Mouse (Mus musculus) kidney, adult 18-20 months (tissue): Measurements from ENCODE around the gene Gpn2.

Experiments
- DNase-seq: peaks from one replicate; pipeline ENCODE4 v3.0.0; 2021

The Gpn2 gene

DNA sequence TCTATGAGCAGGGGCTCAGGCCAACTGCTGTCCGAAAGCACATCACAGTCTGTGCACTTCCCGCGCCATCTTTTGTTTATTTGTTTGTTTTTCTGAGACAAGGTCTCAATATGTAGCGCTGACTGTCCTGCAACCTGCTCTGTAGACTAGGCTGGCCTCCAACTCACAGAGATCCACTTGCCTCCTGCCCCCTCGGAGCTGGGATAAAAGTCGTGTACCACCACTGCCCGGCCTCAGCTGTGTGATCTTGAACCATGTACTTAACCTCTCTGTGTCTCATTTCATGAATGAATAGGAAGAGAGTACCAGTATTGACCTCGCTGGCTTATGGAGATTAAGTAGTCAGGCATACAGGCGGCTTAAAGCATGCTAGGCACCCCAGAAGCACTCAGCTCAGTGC is 42.5 kb downstream of the Gpn2 start:
- no peak for DNase-seq

DNA sequence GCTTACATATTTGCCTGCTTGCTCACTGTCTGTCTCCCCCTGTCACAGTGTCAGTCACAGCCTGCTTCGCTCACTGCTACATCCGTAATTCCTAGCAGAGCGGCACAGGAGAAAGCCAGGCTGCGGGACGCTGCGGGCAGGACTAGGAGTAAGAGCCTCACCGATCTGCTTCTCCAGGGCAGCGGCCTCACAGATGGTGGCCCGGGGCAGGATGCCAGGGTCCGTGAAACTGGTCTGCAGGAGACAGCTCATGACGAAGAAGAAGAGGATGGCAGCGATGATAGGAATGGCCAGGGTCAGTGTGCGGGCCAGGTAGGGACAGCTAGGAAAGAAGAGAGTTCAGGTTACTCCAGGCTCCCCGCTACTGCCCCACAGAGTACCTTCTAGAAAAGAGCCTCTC is 42.9 kb downstream of the Gpn2 start:
- no peak for DNase-seq

DNA sequence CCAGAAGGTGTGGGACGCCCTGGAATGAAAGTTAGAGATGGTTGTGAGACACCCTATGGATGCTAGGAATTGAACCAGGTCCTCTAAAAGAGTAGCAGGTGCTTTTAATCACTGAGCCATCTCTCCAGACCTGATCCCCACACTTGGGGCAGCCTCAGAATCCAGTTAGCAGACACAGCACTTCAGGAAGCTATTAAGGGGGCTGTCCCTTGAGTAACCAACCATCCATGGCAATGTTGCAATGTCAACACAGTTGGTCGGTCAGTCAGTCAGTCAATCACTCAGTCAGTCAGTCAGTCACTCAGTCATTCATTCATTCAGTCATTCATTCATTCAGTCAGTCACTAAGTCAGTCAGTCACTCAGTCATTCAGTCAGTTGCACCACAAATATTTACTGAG is 44.4 kb downstream of the Gpn2 start:
- no peak for DNase-seq

DNA sequence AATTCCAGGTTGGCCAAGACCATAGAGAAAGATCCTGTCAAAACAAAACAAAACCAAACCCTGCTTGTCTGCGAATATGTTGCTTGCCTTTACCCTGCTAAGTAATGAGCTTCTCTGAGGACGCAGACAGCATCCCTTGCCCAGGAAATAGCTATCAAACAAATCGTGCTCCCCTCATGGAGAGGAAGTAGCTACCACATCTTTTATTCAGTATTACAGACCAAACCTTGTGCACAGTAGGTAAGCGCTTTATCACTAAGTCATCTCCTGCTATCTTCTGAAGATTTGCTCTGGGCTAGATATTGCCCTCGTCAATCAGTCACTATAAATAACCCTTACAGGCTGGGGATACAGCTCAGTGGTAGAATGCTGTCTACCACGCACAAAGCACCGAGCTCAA is 45.0 kb downstream of the Gpn2 start:
- no peak for DNase-seq

DNA sequence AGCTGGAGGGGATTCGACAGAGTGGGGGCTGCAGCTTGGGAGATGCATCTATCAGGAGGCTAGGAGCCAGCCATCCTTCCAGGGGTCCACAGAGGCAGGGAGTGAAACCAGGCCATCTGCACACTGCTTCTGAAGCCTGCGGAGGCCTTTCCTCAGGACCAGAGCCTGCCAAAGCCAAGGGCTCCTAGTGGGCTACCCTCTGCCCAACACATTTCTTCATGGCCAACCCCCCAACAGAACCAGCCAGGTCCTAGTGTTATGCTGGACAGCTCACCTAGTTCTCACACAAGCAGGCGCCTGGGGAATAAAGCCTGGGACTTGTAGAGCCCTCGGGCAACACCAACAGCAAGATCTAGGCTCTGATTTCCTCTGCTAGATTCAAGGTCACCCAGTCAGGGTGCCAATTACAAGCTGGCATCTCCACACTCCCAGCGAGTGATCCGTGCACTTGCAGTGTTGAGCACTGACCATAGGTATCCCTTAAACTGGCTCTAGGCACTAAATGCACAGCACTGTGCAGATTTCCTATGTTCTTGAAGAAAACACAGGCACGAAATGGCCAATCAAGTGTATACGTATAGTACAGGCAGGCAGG is 46.3 kb downstream of the Gpn2 start:
- peak; percentile 8 for DNase-seq

DNA sequence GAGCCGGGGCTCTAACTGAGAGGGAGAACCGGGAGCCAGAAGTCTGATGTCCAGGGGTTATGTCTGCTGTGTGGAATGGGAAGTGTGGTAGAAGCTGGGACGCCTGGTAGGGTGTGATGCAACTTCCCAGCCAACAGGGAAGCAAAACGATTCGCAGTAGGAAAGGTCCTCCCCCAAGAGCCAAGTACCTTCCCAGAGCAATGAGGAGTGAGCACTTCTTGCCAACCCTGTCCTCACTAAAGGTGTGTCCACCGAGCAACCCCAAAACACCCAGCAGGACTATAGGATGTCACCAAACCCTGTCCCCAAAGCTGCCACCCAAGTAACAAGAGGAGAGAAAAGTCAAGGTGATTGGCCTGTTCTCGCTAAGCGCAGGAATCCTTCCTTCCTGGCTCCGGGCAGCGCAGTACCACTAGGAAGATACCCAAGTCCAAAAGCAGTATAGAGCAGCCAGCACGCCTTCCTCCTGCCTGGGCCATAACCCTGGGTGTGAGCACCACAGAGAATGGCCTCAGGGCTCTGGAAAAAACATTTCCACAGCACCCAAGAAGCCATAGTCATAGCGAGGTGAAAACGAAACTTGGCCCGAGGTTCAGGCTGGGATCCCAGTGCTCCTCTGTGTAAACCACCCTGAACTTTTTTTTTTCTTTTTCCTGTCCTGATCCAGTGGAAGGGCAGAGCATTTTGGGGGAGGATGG is 47.1 kb downstream of the Gpn2 start:
- peak; percentile 42 for DNase-seq

DNA sequence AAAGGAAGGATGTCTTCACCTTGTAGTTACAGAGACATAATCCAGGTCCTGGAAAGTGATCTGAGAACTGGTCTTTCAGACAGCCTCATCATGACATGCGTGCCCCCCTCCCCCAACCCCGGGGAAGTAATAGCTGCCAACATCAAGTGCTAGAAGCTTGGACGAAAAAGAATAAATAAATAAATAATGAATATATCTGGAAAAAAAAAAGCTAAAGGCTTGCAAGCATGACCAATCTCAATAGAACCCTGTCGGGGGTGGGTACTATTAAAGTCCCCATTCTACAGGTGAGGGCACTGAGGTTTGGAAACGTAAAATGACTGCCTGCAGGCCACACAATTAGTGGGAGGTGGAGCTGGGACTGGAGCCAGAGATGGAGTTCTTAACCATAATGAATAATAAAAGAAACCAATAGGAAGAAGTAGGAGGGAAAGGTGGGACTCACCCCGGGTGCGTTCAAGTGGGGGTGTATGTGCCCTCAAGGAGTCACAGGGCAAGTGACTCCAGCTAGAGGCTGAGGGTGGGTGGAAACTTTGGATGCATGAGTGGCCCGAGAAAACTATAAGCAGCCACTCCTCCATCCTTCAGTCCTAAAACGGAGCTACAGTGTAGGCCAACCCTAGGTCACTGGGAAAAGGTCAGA is 47.7 kb downstream of the Gpn2 start:
- peak; percentile 50 for DNase-seq

DNA sequence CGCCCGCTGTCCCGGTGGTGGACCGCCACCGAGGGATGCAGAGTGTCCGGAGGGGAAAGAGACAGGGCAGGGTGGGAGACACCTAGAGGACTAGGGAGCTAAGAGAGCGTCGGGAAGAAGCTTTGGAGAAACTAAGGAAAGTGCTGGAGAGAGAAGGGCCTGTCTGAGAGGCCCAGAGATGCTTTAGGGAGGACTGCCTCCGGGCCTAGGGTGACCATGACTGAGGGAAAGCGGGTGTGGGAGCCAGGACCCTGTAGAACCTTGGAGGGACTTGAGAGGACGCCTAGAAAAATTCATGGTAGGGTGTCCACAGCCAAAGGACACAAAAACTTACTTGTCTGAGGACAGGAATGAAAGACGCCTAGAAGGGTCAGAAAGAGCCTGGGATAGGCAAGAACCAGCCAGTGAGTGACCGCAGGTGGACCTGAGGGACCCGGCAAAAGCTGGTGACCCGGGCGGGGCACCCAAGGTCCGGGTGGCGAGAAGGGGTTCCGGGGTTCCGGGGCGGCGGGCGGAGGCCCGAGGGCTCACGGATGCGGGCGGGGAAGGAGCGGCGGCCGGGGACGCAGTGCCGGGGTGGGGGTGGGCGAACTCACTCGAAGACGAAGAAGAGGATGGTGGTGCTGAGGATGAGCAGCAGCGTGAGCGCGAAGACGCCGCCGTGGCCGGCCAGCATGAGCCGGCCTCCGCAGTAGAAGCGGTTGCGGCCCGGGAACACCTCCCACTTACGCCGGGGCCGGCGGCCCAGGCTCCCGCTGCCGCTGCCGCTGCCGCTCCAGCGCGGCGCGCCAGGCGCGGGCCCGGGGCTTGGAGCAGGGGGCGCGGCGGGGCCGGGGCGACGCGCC is 48.5 kb downstream of the Gpn2 start:
- peak; percentile 45 for DNase-seq

DNA sequence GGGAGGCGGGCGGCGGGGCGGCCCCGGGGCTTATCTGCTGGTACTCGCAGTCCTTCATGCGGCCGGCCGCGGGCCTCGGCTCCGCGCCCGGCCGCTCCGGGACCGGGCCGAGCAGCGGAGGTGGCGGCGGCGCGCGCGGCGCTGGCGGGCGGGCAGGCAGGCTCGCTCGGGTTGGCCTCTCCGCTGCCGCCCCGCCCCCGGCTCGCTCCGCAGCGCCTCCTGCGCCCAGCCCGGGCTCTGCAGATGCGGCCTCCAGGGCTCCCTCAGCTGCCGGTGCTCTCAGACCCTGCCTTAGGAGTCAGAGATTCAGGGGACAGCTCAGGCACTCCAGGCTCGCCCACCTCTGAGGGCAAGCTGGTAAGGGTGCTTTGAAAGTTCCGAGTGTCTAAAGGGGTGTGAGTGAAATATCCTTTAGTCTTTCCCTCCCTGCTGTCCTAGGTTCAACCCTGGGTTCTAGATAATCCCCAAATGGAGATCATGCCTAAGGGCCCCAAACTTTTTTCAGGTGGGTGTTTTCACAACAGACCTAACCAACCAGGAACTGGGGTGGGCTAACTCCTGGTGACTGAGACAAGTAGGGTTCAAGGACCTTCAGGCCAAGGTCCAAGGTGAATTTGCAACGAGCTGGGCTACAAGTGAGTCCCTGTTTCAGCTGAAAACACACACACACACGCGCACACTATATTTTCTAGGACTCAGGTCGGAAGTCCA is 49.3 kb downstream of the Gpn2 start:
- peak; percentile 93 for DNase-seq

DNA sequence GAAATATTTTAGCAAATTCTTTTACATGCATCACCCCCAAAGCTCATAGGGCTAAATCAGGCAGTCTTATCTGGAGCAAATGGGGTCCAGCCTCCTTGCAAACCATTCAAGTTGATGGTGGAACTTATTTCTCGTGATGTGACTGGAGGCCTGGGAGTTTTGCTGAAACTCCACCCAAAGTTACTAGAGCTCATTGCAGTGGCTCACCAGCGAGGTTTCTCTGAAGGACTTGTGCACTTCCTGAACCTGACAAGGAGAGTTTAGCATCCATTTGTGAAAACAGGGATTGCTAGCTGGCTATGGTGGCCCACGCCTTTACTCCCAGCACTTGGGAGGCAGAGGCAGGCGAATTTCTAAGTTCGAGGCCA is 49.9 kb downstream of the Gpn2 start:
- DNase-seq, result no peak
